Mouse (Mus musculus) heart, adult 2 months (tissue): ENCODE results near the gene Ppp1r16b.

ENCODE experiments used
- CTCF ChIP-seq: fragments of 200-600 bp; IDR thresholded peaks from 2 replicates; pipeline ENCODE4 v1.8.1; 2022; ENCODE audit warnings: antibody characterized with exemption, mild to moderate bottlenecking, moderate library complexity
- EP300 ChIP-seq: fragments of 200-500 bp; IDR thresholded peaks from 2 replicates; pipeline ENCODE4 v1.6.1; 2011; ENCODE audit warnings: low read depth, low read length, control low read depth; ENCODE audit not compliant: insufficient read depth
- POLR2A ChIP-seq: fragments of 200-500 bp; IDR thresholded peaks from 2 replicates; pipeline ENCODE4 v1.6.1; 2011; ENCODE audit warnings: mild to moderate bottlenecking, low read depth, low read length, control low read depth; ENCODE audit not compliant: insufficient read depth

DNA sequence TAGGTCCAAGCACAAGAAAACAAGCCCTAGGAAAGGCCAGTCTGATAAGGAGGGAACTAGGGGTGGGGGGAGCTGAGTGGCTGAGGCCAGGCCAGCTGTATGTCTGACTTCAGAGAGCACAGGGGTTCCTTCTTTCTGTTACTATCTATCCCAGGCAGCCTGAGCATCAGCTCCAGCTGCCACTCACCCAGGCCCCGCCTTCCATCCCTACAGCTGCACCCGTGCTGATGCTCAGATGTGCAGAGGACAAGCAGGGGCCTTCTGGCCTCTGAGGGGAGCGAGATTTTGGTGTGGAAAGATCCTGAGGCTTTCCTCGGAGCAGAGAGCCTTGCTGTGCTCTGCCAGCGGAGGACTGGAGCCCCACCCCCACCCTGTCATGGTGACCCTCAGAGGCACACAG is 50.9 kb downstream of the Ppp1r16b start:
- TF ChIP-seq CTCF (no peak), POLR2A (no peak), EP300 (no peak)
